Comparison of ENCODE assay signal across 21 mouse cellular contexts in the genomic region with DNA sequence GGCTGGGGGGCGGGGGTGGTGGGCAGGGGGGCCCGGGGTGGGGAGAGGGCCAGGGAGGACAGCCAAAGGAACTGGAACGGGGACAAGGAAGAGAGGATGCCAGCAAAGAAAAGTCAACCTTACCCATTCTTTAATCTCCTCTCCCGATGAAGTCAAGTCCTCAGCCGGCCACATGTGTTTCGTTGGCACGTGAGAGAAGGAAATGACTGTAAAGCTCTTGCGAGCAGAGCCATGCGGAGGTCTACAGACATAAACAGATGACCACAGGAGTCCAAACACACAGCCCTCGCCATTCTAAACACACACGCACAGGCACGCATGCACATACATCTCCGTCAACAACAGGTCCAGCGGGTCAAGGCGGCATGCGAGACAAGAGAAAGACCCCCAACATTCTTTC.
"Had no signal": no experiment of that assay in that cellular context is flagged by ENCODE, and none has a peak within 500 bp of the region (broad histone marks: within the 10 kb centered on the region; RNA-seq: fewer than 3 reads in every experiment).

No protein-coding gene starts in this region.

- ATAC-seq: inflammation-experienced regulatory T-cells, adult 6 months; liver, postnatal 0 days; midbrain, embryonic 16.5 days had no signal

- DNase-seq: kidney, adult 18-20 months; kidney, adult 9 months; kidney, postnatal 14 days; kidney, postnatal 4 days; left cerebral cortex, postnatal 4 days; liver, postnatal 0 days; right cerebral cortex, adult 18-20 months; right cerebral cortex, postnatal 14 days; right cerebral cortex, postnatal 4 days; thymus, adult 2 months; thymus, postnatal 14 days; thymus, postnatal 4 days had no signal

- H3K9me3 ChIP-seq: limb, embryonic 15.5 days; midbrain, embryonic 12.5 days had no signal

- H3K4me3 ChIP-seq: limb, embryonic 12.5 days; limb, embryonic 15.5 days; midbrain, embryonic 12.5 days; myocyte had no signal

- H3K9ac ChIP-seq: limb, embryonic 12.5 days; limb, embryonic 15.5 days; liver, embryonic 14.5 days; liver, postnatal 0 days; midbrain, embryonic 12.5 days had no signal

- H3K4me2 ChIP-seq: limb, embryonic 12.5 days; limb, embryonic 15.5 days; liver, embryonic 11.5 days; midbrain, embryonic 12.5 days had no signal

- H3K27ac ChIP-seq: limb, embryonic 12.5 days; limb, embryonic 15.5 days; liver, embryonic 14.5 days; midbrain, embryonic 12.5 days; stomach, postnatal 0 days had no signal

- H3K36me3 ChIP-seq: limb, embryonic 12.5 days; limb, embryonic 15.5 days; midbrain, embryonic 12.5 days had no signal

- H3K27me3 ChIP-seq: limb, embryonic 15.5 days; midbrain, embryonic 12.5 days had no signal
